Mouse (Mus musculus): Measurements from ENCODE around the gene Gm15448. TPM values are rescaled to one million over a fixed set of nuclear protein-coding genes. Genes with fewer than 3 reads are reported as not detected.

The Gm15448 gene
- not detected in 2 replicates for polyA plus RNA-seq (2015; fragmentation: Nextera tagmentation; extraction: Ambion mirVana)

DNA sequence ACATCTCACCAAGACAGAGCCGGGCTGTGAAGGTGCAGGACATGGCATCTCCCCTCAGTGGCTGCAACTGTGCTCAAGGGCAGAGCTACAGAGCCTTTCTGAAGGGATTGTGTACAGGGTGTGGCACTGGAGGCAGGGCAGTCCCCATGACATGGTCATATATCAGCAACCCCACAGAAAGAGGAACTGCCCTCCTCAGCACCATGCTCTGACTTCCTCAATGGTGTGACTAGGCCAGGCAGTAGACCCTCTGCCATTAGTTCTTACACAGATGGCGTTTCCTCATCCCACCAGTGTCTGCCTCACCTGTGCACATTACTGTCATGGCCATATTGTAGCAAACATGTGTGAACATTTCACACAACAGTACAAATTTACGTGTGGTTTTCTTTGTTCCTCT, at the start of gene Gm15448:
Gene Gm15448 (minus strand): TSS at position 89 of the 400 bp plus-strand sequence.

GRCm38 (mm10) chr7:3844951-3845350, 19.5 kb upstream of the Gm15448 start, which contains the start of gene Pira2:
Pira2 (minus strand) TSS chr7:3845051.

Other genes with a start within 250 kb of the Gm15448 start
- not detected in 2 replicates for gene Oscar, start 209.5 kb downstream of the Gm15448 start, polyA plus RNA-seq (2015; fragmentation: Nextera tagmentation; extraction: Ambion mirVana)
- gene Ndufa3, start 208.3 kb downstream of the Gm15448 start, polyA plus RNA-seq (2015; fragmentation: Nextera tagmentation; extraction: Ambion mirVana), result 504 and 592 TPM in 2 replicates
- 11.3 and 12.6 TPM in 2 replicates for gene Tfpt, start 195.8 kb downstream of the Gm15448 start, polyA plus RNA-seq (2015; fragmentation: Nextera tagmentation; extraction: Ambion mirVana)
- gene Prpf31, start 195.7 kb downstream of the Gm15448 start, polyA plus RNA-seq (2015; fragmentation: Nextera tagmentation; extraction: Ambion mirVana), result 43.3 and 43.9 TPM in 2 replicates
- 22.0 and 22.5 TPM in 2 replicates for gene Cnot3, start 180.4 kb downstream of the Gm15448 start, polyA plus RNA-seq (2015; fragmentation: Nextera tagmentation; extraction: Ambion mirVana)
- gene Leng1, start 159.8 kb downstream of the Gm15448 start, polyA plus RNA-seq (2015; fragmentation: Nextera tagmentation; extraction: Ambion mirVana), result 14.5 and 16.8 TPM in 2 replicates
- 43.7 and 43.8 TPM in 2 replicates for gene Tmc4, start 148.1 kb downstream of the Gm15448 start, polyA plus RNA-seq (2015; fragmentation: Nextera tagmentation; extraction: Ambion mirVana)
- gene Tsen34, start 132.8 kb downstream of the Gm15448 start, polyA plus RNA-seq (2015; fragmentation: Nextera tagmentation; extraction: Ambion mirVana), result 159 and 166 TPM in 2 replicates
- 32.8 and 37.9 TPM in 2 replicates for gene Mboat7, start 132.2 kb downstream of the Gm15448 start, polyA plus RNA-seq (2015; fragmentation: Nextera tagmentation; extraction: Ambion mirVana)
- 952 and 1,003 TPM in 2 replicates for gene Rps9, start 121.7 kb downstream of the Gm15448 start, polyA plus RNA-seq (2015; fragmentation: Nextera tagmentation; extraction: Ambion mirVana)
- 2.0 and 4.9 TPM in 2 replicates for gene Pirb, start 105.3 kb downstream of the Gm15448 start, polyA plus RNA-seq (2015; fragmentation: Nextera tagmentation; extraction: Ambion mirVana)
- gene Pira2, start 19.4 kb upstream of the Gm15448 start, polyA plus RNA-seq (2015; fragmentation: Nextera tagmentation; extraction: Ambion mirVana), result 0.53 and 0.67 TPM in 2 replicates
- 0.30 and 0.34 TPM in 2 replicates for gene Gm14548, start 72.4 kb upstream of the Gm15448 start, polyA plus RNA-seq (2015; fragmentation: Nextera tagmentation; extraction: Ambion mirVana)
- gene Lilra6, start 89.8 kb upstream of the Gm15448 start, polyA plus RNA-seq (2015; fragmentation: Nextera tagmentation; extraction: Ambion mirVana), result 0.08 and 0.17 TPM in 2 replicates
- 0.67 and 3.2 TPM in 2 replicates for gene Lair1, start 237.5 kb upstream of the Gm15448 start, polyA plus RNA-seq (2015; fragmentation: Nextera tagmentation; extraction: Ambion mirVana)